Mouse (Mus musculus) heart, postnatal 0 days (tissue): ENCODE data around the gene Rcn1. TPM values are rescaled to one million over a fixed set of nuclear protein-coding genes. Genes with fewer than 3 reads are reported as not detected.

Experiments
- ATAC-seq: fragments of 200-750 bp; cut with Nextera tagmentation; 2 replicates; pipeline ENCODE4 v1.8.0; 2017; ENCODE audit warnings: low read depth, moderate number of reproducible peaks, moderate library complexity; ENCODE audit not compliant: insufficient read depth
- DNase-seq: peaks from one replicate; pipeline ENCODE4 v3.0.0-alpha.2; 2016; ENCODE audit warnings: low spot score
- H3K27ac ChIP-seq: fragments of 300-500 bp; sonication (generic); 2 replicates; pipeline ENCODE4 v1.5.1; 2014; ENCODE audit warnings: low read depth, mild to moderate bottlenecking
- H3K27me3 ChIP-seq: fragments of 300-500 bp; sonication (generic); 2 replicates; pipeline ENCODE4 v1.6.1; 2014; ENCODE audit warnings: low read length, mixed read lengths; ENCODE audit not compliant: control insufficient read depth, insufficient read depth
- H3K36me3 ChIP-seq: fragments of 300-500 bp; sonication (generic); replicated peaks from 2 replicates; pipeline ENCODE4 v1.6.1; 2014; ENCODE audit warnings: low read length, mixed read lengths; ENCODE audit not compliant: control insufficient read depth, insufficient read depth
- H3K4me1 ChIP-seq: fragments of 300-500 bp; sonication (generic); 2 replicates; pipeline ENCODE4 v1.6.1; 2014; ENCODE audit warnings: antibody characterized with exemption; ENCODE audit not compliant: control insufficient read depth, insufficient read depth
- H3K4me2 ChIP-seq: fragments of 300-500 bp; sonication (generic); 2 replicates; pipeline ENCODE4 v1.6.1; 2014; ENCODE audit warnings: low read depth, mild to moderate bottlenecking, low read length, moderate library complexity
- H3K4me3 ChIP-seq: fragments of 300-500 bp; sonication (generic); 2 replicates; pipeline ENCODE4 v1.5.1; 2014; ENCODE audit warnings: low read depth, low read length
- H3K9ac ChIP-seq: fragments of 300-500 bp; sonication (generic); replicated peaks from 2 replicates; pipeline ENCODE4 v1.6.1; 2014; ENCODE audit warnings: low read depth, low read length, mixed read lengths
- H3K9me3 ChIP-seq: fragments of 300-500 bp; sonication (generic); replicated peaks from 2 replicates; pipeline ENCODE4 v1.6.1; 2016; ENCODE audit warnings: low read length; ENCODE audit not compliant: control insufficient read depth
- CTCF ChIP-seq: IDR thresholded peaks from 2 replicates; pipeline ENCODE4 v1.5.1; 2016; ENCODE audit warnings: antibody characterized with exemption, control low read depth, low read depth
- EP300 ChIP-seq: IDR thresholded peaks from 2 replicates; pipeline ENCODE4 v1.6.1; 2016; ENCODE audit warnings: antibody characterized with exemption, low read depth
- WGBS: fragments of 180-500 bp; shearing (Covaris S2); extraction: QIAGEN DNeasy Blood & Tissue Kit; methylation state at CpG from one replicate; pipeline ENCODE4 v1.1.7; 2014; 5-methylcytosine and 5-hydroxymethylcytosine counted together
- polyA plus RNA-seq: library from polyadenylated mRNA; unstranded; fragments of >200 nt; fragmentation: Nextera tagmentation; extraction: Ambion mirVana; gene quantifications from 2 replicates; pipeline ENCODE4 v1.2.1, GENCODE M21; 2015
- total RNA-seq: library from RNA; depleted of rRNA; stranded (reverse); fragments of >200 nt; gene quantifications from 2 replicates; pipeline ENCODE4 v1.2.3, GENCODE M21; 2014; ENCODE audit warnings: low replicate concordance

Rcn1 gene
- total and polyA plus RNA-seq, 2 experiments from 2014 or later = 34.5 to 54.0 TPM

DNA sequence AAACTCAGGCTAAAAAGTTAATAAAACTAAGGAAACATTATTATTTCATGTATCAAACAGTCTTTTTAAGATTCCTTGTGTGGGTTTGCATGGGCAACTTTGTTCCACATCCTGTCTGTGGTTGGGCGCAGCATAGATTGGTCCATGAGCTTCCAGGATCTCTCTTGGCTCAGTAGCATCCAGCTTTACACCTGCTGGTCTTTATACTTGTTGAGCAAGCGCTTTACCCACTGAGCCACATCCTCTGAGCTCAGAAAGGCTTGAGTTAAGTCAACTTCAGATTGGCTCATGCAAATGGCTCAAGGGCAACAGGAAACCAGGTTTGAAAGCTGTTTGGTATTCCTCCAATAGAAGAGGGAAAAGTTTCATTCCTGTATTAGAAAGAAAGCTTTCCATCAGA lies 3.1 kb upstream of the Rcn1 start:
- no peak overlapping the region for H3K9ac ChIP-seq
- H3K27me3 ChIP-seq = no peaks in the 10 kb centered on the region
- no peak overlapping the region for H3K4me3 ChIP-seq
- ATAC-seq = no peak
- DNase-seq = no peak
- H3K36me3 ChIP-seq = no peaks in the 10 kb centered on the region
- H3K4me1 ChIP-seq = peaks cover 10% of the 10 kb centered on the region; the same call in 1 of the 2 replicates
- 86% methylated on average over 2 of the region's 2 CpGs for WGBS
- H3K4me2 ChIP-seq = no peak overlapping the region
- H3K9me3 ChIP-seq = no peaks in the 10 kb centered on the region
- no peak overlapping the region for H3K27ac ChIP-seq
- TF ChIP-seq CTCF (no peak), EP300 (no peak)

DNA sequence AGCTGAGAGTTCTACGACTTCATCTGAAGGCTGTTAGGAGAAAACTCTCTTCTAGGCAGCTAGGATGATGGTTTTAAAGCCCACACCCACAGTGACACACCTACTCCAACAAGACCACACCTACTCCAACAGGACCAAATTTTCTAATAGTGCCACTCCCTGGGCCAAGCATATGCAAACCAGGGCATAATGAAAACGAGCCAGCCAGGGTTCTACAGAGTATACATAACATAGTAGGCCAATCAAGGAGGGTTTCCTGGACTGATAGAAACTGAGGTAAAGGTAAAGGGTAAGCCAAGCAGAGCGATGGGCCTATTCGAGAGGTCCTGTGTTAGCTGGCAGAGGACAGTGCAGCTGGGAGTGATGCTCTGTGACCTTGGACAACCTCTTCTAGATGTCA lies 1.4 kb upstream of the Rcn1 start:
- Histone ChIP-seq H3K4me1 (peaks cover 20% of the 10 kb centered on the region; the same call in 1 of the 2 replicates), H3K27ac (no peak overlapping the region), H3K9ac (no peak overlapping the region), H3K4me3 (no peak overlapping the region), H3K4me2 (no peak overlapping the region), H3K36me3 (no peaks in the 10 kb centered on the region), H3K9me3 (no peaks in the 10 kb centered on the region), H3K27me3 (no peaks in the 10 kb centered on the region)
- TF ChIP-seq EP300 (no peak), CTCF (no peak)
- 88% methylated on average over 4 of the region's 4 CpGs for WGBS
- ATAC-seq = no peak
- DNase-seq = no peak

DNA sequence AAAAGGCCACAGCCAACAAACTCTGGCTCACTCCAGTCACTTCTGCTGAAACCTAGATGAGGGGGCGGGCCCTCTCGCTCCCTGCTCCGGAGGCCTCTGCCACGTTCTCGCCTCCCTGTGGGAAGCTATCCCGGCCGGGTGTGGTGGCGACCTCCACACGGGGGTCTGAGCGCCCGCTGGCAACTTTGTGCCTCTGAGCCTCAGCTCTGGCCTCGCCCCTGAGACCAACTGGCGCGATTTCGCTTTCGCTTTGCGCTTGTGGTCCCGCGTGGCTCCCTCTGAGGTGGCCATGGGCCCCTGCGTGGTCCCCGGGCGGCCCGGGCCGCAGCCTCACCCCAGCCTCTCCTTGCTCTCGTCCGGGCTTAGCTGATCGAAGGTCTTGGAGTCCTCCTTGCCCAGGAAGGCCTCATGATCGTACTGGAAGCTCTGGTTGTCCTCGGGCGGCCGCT lies 459 bp downstream of the Rcn1 start:
- Histone ChIP-seq H3K9ac (peak overlapping the region; percentile 93), H3K4me2 (peak overlapping the region; percentile 91), H3K27me3 (no peaks in the 10 kb centered on the region), H3K36me3 (peaks cover 9% of the 10 kb centered on the region; the same call in 1 of the 2 replicates), H3K9me3 (no peaks in the 10 kb centered on the region), H3K4me1 (peaks cover 20% of the 10 kb centered on the region; the same call in 1 of the 2 replicates), H3K27ac (peak overlapping the region; percentile 94), H3K4me3 (peak overlapping the region; percentile 91)
- WGBS = under 1% methylated on average over 31 of the region's 31 CpGs
- TF ChIP-seq CTCF (no peak), EP300 (no peak)
- DNase-seq (peak; percentile 42), ATAC-seq (peak; percentile 56)

DNA sequence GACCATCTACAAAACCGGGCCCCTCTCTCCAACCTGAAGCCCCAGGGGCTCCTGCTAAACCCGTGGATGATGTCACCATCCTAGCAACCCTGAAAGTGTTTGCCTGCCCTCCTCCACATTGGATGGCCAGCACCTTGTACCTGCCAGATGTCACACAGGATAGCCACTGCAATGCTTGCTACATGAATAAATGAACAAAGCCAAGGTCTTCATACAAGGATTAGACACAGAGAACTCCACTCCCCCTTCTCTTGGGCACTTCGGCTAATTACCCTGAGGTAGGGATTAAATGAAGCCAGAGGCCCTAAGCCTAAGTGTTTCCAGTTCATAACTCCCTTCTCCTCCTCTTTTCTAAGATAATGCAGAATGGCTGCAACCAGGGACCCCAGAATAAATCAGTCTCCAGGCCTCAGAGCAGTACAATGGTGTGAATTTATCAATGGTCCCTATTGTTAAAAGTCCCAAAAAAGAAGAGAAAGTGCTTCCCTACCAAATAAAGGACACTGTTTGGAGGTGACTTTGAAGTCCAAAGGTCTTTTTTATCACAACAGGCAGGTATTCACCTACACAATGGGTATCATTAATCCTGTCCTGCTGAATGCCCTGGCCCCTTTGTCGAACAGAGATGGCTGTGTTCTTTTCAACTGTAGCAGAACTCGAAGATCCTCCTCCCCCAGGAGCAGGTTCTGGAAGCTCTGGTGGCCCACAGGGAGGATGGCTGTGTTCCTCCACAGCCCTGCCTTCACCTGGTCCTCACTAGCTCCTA lies 1.5 kb downstream of the Rcn1 start:
- Histone ChIP-seq H3K27me3 (no peaks in the 10 kb centered on the region), H3K27ac (no peak overlapping the region), H3K4me2 (peak overlapping the region; percentile 91), H3K36me3 (peaks cover 15% of the 10 kb centered on the region), H3K4me3 (peak overlapping the region; percentile 91), H3K9ac (peak overlapping the region; percentile 93; the same call in 1 of the 2 replicates), H3K9me3 (no peaks in the 10 kb centered on the region), H3K4me1 (peaks cover 20% of the 10 kb centered on the region; the same call in 1 of the 2 replicates)
- WGBS = 46% methylated on average over 5 of the region's 5 CpGs
- TF ChIP-seq EP300 (no peak), CTCF (no peak)
- ATAC-seq = no peak
- DNase-seq = no peak

DNA sequence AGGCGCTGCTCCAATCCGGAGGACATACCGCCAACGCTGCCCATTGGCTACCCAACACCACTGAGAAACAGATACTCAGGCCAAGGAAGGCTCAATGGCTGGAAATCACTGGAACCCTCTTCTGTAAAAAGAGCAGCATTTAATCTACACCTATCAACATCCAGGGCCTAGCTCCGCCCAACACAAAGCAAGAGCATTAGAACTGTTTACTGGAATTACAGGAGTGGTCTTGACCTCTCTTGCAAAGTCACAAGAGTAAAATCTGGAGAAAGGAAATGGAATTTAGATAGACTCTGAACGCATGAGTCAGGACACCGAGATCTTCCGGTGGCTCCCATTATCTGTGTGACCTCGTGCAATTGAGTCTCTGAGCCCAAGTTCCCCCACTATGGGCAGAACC lies 3.1 kb downstream of the Rcn1 start:
- Histone ChIP-seq H3K27ac (no peak overlapping the region), H3K9me3 (no peaks in the 10 kb centered on the region), H3K4me1 (peaks cover 20% of the 10 kb centered on the region; the same call in 1 of the 2 replicates), H3K4me3 (no peak overlapping the region), H3K36me3 (peaks cover 27% of the 10 kb centered on the region), H3K4me2 (no peak overlapping the region), H3K27me3 (no peaks in the 10 kb centered on the region), H3K9ac (no peak overlapping the region)
- TF ChIP-seq CTCF (no peak), EP300 (no peak)
- DNase-seq (no peak), ATAC-seq (no peak)
- WGBS = 79% methylated on average over 9 of the region's 9 CpGs
